Mouse (Mus musculus): Measurements from ENCODE around the gene Gm8138. TPM values are rescaled to one million over a fixed set of nuclear protein-coding genes. Genes with fewer than 3 reads are reported as not detected.
"Not testable (repeated sequence)": the region's sequence is repeated elsewhere in the genome, so short reads cannot be mapped to it uniquely, and the experiment has no call there.

The Gm8138 gene
- not detected in 2 replicates for total RNA-seq (2015; ENCODE audit: low replicate concordance)
- not detected in 2 replicates for total RNA-seq (2017; ENCODE audit: low replicate concordance)

- not testable (repeated sequence) for ATAC-seq (replicated peaks; ENCODE audit: low FRiP score, poor library complexity, severe bottlenecking)
Observed at GRCm38 (mm10) chr14:43416250-43416649, at the start of gene Gm8138. Gm8138 (minus strand) TSS chr14:43416350.

GRCm38 (mm10) chr14:43361713-43362112 lies 54.4 kb downstream of the Gm8138 start:
- ATAC-seq (replicated peaks; ENCODE audit: low FRiP score, poor library complexity, severe bottlenecking) = not testable (repeated sequence)

Other genes with a start within 250 kb of the Gm8138 start
- not detected in 2 replicates for gene Gm7233, start 236.5 kb downstream of the Gm8138 start, total RNA-seq (2015; ENCODE audit: low replicate concordance)
- gene Gm7233, start 236.5 kb downstream of the Gm8138 start, total RNA-seq (2017; ENCODE audit: low replicate concordance) = not detected in 2 replicates
- not detected in 2 replicates for gene Gm8122, start 181.0 kb downstream of the Gm8138 start, total RNA-seq (2015; ENCODE audit: low replicate concordance)
- not detected in 2 replicates for gene Gm8122, start 181.0 kb downstream of the Gm8138 start, total RNA-seq (2017; ENCODE audit: low replicate concordance)
- gene Gm8126, start 157.7 kb downstream of the Gm8138 start, total RNA-seq (2015; ENCODE audit: low replicate concordance) = not detected in 2 replicates
- not detected in 2 replicates for gene Gm8126, start 157.7 kb downstream of the Gm8138 start, total RNA-seq (2017; ENCODE audit: low replicate concordance)
- gene Gm9732, start 141.3 kb downstream of the Gm8138 start, total RNA-seq (2015; ENCODE audit: low replicate concordance) = not detected in 2 replicates
- not detected in 2 replicates for gene Gm9732, start 141.3 kb downstream of the Gm8138 start, total RNA-seq (2017; ENCODE audit: low replicate concordance)
- gene Gm8127, start 122.5 kb downstream of the Gm8138 start, total RNA-seq (2015; ENCODE audit: low replicate concordance) = not detected in 2 replicates
- gene Gm8127, start 122.5 kb downstream of the Gm8138 start, total RNA-seq (2017; ENCODE audit: low replicate concordance) = not detected in 2 replicates
- gene 1700001F09Rik, start 68.5 kb downstream of the Gm8138 start, total RNA-seq (2015; ENCODE audit: low replicate concordance) = not detected in 2 replicates
- not detected in 2 replicates for gene 1700001F09Rik, start 68.5 kb downstream of the Gm8138 start, total RNA-seq (2017; ENCODE audit: low replicate concordance)
- gene Gm5799, start 127.2 kb upstream of the Gm8138 start, total RNA-seq (2015; ENCODE audit: low replicate concordance) = not detected in 2 replicates
- gene Gm5799, start 127.2 kb upstream of the Gm8138 start, total RNA-seq (2017; ENCODE audit: low replicate concordance) = not detected in 2 replicates
- gene Gm17654, start 162.8 kb upstream of the Gm8138 start, total RNA-seq (2015; ENCODE audit: low replicate concordance) = not detected in 2 replicates
- not detected in 2 replicates for gene Gm17654, start 162.8 kb upstream of the Gm8138 start, total RNA-seq (2017; ENCODE audit: low replicate concordance)
- not detected in 2 replicates for gene Gm10375, start 191.7 kb upstream of the Gm8138 start, total RNA-seq (2015; ENCODE audit: low replicate concordance)
- not detected in 2 replicates for gene Gm10375, start 191.7 kb upstream of the Gm8138 start, total RNA-seq (2017; ENCODE audit: low replicate concordance)

Measured in erythroid progenitor cell, adult 5-6 weeks (primary cell).